Mouse (Mus musculus) spleen, adult 10 weeks (tissue): ENCODE measurements around the gene Hyal6. TPM values are rescaled to one million over a fixed set of nuclear protein-coding genes. Genes with fewer than 3 reads are reported as not detected.

ENCODE experiments used
- polyA plus RNA-seq: library from polyadenylated mRNA; stranded (reverse); fragments of 350-450 nt; fragmentation: Illumina TruSeq; extraction: RNeasy Lipid Tissue Mini Kit (QIAGEN cat#74804); gene quantifications from one replicate; pipeline ENCODE4 v1.2.3, GENCODE M21; 2015; ENCODE audit warnings: low replicate concordance; ENCODE audit not compliant: insufficient read depth

The Hyal6 gene
- not detected for polyA plus RNA-seq

GRCm38 (mm10) chr6:24732945-24733344, at the start of gene Hyal6:
Gene Hyal6 (plus strand): TSS chr6:24733245.

GRCm38 (mm10) chr6:24748029-24748428, 15.0 kb downstream of the Hyal6 start, which contains the start of gene Hyal4:
Gene Hyal4 (plus strand): TSS chr6:24748329.

GRCm38 (mm10) chr6:24790888-24791287, 57.8 kb downstream of the Hyal6 start, which contains the start of gene Spam1:
Gene Spam1 (plus strand): TSS chr6:24791188.

Other genes starting within 250 kb of the Hyal6 start
- not detected for gene Iqub, start 218.2 kb upstream of the Hyal6 start, polyA plus RNA-seq
- gene Ndufa5, start 205.2 kb upstream of the Hyal6 start, polyA plus RNA-seq = 115 TPM
- 0.14 TPM for gene Asb15, start 205.1 kb upstream of the Hyal6 start, polyA plus RNA-seq
- not detected for gene Lmod2, start 135.5 kb upstream of the Hyal6 start, polyA plus RNA-seq
- 34.7 TPM for gene Wasl, start 68.2 kb upstream of the Hyal6 start, polyA plus RNA-seq
- not detected for gene Hyal4, start 15.1 kb downstream of the Hyal6 start, polyA plus RNA-seq
- gene Spam1, start 57.9 kb downstream of the Hyal6 start, polyA plus RNA-seq = not detected
- not detected for gene Hyal5, start 124.8 kb downstream of the Hyal6 start, polyA plus RNA-seq
- 0.29 TPM for gene Tmem229a, start 223.1 kb downstream of the Hyal6 start, polyA plus RNA-seq